Mouse (Mus musculus): ENCODE data around the gene Oprm1. TPM values are rescaled to one million over a fixed set of nuclear protein-coding genes. Genes with fewer than 3 reads are reported as not detected.

Gene Oprm1
- total and polyA plus RNA-seq, 2 experiments from 2014 or later: not detected

DNA sequence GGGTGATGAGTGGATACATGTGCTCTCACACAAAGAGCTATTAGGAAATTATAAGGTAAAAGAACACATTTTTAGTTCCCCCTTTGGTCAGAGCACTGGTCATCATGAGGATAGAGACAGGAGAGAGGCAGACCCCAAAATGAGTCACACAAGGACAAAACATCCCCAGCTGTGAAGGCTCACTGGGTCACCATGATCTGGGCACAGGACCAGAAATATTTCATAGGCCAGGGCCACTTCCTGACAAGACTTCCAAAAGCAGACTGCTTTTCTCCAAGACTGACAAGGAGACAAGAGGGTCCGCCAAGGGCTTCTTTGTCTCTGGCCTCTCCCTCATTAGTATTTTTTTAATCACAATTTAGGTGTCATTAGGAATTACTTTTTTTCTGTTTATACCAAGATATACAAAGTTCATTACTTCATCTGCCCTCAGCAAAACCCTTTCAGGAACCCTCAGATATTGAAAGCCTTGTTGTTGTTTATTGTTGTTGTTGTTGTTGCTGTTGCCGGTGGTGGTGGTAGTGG is 3.0 kb downstream of the Oprm1 start, which contains the start of gene Gm10945:
Gene Gm10945, minus strand, starts transcription at position 475 of the 525 bp plus-strand sequence.
- ATAC-seq (ENCODE audit: insufficient read depth, low read depth): 0 out of 2 replicates have a peak, but pooled peaks have one; percentile 14
- WGBS: 62% methylated on average over 2 of the region's 2 CpGs
- no peaks in the 10 kb centered on the region for H3K9me3 ChIP-seq (replicated peaks; ENCODE audit: control insufficient read depth, low read length)

DNA sequence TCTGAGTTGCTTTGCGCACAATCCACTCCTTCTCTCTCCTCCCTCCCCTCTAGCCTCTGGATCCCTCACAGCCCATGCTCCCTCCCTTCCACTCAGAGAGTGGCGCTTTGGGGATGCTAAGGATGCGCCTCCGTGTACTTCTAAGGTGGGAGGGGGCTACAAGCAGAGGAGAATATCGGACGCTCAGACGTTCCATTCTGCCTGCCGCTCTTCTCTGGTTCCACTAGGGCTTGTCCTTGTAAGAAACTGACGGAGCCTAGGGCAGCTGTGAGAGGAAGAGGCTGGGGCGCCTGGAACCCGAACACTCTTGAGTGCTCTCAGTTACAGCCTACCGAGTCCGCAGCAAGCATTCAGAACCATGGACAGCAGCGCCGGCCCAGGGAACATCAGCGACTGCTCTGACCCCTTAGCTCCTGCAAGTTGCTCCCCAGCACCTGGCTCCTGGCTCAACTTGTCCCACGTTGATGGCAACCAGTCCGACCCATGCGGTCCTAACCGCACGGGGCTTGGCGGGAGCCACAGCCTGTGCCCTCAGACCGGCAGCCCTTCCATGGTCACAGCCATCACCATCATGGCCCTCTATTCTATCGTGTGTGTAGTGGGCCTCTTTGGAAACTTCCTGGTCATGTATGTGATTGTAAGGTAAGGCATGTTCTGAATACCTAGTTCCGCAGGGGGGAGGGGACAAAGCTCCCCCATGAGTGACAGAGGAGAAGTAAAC is 30.4 kb downstream of the Oprm1 start:
- no peak for TF ChIP-seq EP300 (IDR thresholded peaks at IDR 0.05; ENCODE audit: low read depth)
- no peak for TF ChIP-seq CTCF (IDR thresholded peaks at IDR 0.05; ENCODE audit: low read depth)
- Histone ChIP-seq H3K4me3 (ENCODE audit: low read depth, low read length) (no peak overlapping the region), H3K4me1 (ENCODE audit: control insufficient read depth, insufficient read depth) (no peaks in the 10 kb centered on the region), H3K4me2 (ENCODE audit: low read depth, low read length) (no peak overlapping the region), H3K27me3 (ENCODE audit: control insufficient read depth, insufficient read depth, low read length) (no peaks in the 10 kb centered on the region), H3K36me3 (replicated peaks; ENCODE audit: control insufficient read depth, insufficient read depth, low read length) (no peaks in the 10 kb centered on the region), H3K27ac (ENCODE audit: low read depth) (no peak overlapping the region), H3K9me3 (replicated peaks; ENCODE audit: control insufficient read depth, low read length) (no peaks in the 10 kb centered on the region), H3K9ac (replicated peaks; ENCODE audit: low read depth, low read length) (no peak overlapping the region)
- 0 out of 2 replicates have a peak, but pooled peaks have one; percentile 30 for ATAC-seq (ENCODE audit: insufficient read depth, low read depth)
- WGBS: 3% methylated on average over 25 of the region's 25 CpGs
- DNase-seq (ENCODE audit: low spot score): peak; percentile 10

More for the DNA sequence above, 3.0 kb downstream of the Oprm1 start, which contains the start of gene Gm10945:
- DNase-seq (ENCODE audit: low spot score): peak; percentile 5
- Histone ChIP-seq H3K27ac (ENCODE audit: low read depth) (no peak within 1 kb of the TSS), H3K36me3 (replicated peaks; ENCODE audit: control insufficient read depth, insufficient read depth, low read length) (no peaks in the 10 kb centered on the region), H3K4me2 (ENCODE audit: low read depth, low read length) (no peak within 1 kb of the TSS), H3K9ac (replicated peaks; ENCODE audit: low read depth, low read length) (no peak within 1 kb of the TSS), H3K4me3 (ENCODE audit: low read depth, low read length) (no peak within 1 kb of the TSS), H3K27me3 (ENCODE audit: control insufficient read depth, insufficient read depth, low read length) (no peaks in the 10 kb centered on the region), H3K4me1 (ENCODE audit: control insufficient read depth, insufficient read depth) (no peaks in the 10 kb centered on the region)
- TF ChIP-seq EP300 (IDR thresholded peaks at IDR 0.05; ENCODE audit: low read depth) (no peak), CTCF (IDR thresholded peaks at IDR 0.05; ENCODE audit: low read depth) (no peak)

DNA sequence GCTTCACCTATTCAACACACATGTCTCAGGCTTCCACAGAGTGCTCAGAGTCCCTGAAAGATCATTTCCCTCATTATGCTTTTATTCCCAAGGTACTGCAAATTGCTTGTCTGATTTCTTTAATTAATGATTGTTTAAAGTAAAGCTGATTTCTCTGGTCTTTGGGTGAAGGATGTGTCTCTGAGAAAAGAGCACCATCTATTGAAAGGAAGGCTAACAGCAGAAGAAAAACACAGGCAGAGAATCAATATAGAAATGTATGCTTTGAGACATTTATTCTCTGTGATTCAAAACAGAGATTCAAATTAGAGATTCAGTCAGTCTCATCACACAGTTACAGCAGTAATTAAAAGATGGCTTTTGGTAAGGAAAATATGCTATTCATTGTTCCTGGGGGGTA is 31.9 kb downstream of the Oprm1 start:
- ATAC-seq (ENCODE audit: insufficient read depth, low read depth) (no peak), DNase-seq (ENCODE audit: low spot score) (no peak)
- no peaks in the 10 kb centered on the region for H3K27me3 ChIP-seq (ENCODE audit: control insufficient read depth, insufficient read depth, low read length)
- H3K4me1 ChIP-seq (ENCODE audit: control insufficient read depth, insufficient read depth): no peaks in the 10 kb centered on the region
- no peak overlapping the region for H3K4me2 ChIP-seq (ENCODE audit: low read depth, low read length)
- H3K36me3 ChIP-seq (replicated peaks; ENCODE audit: control insufficient read depth, insufficient read depth, low read length): no peaks in the 10 kb centered on the region
- H3K9ac ChIP-seq (replicated peaks; ENCODE audit: low read depth, low read length): no peak overlapping the region
- TF ChIP-seq CTCF (IDR thresholded peaks at IDR 0.05; ENCODE audit: low read depth) (no peak), EP300 (IDR thresholded peaks at IDR 0.05; ENCODE audit: low read depth) (no peak)
- no peaks in the 10 kb centered on the region for H3K9me3 ChIP-seq (replicated peaks; ENCODE audit: control insufficient read depth, low read length)
- no peak overlapping the region for H3K4me3 ChIP-seq (ENCODE audit: low read depth, low read length)
- H3K27ac ChIP-seq (ENCODE audit: low read depth): no peak overlapping the region

GRCm38 (mm10) chr10:6820626-6821025 is 62.3 kb downstream of the Oprm1 start:
- DNase-seq (ENCODE audit: low spot score): no peak
- Histone ChIP-seq H3K36me3 (replicated peaks; ENCODE audit: control insufficient read depth, insufficient read depth, low read length) (no peaks in the 10 kb centered on the region), H3K4me3 (ENCODE audit: low read depth, low read length) (no peak overlapping the region), H3K4me2 (ENCODE audit: low read depth, low read length) (no peak overlapping the region), H3K4me1 (ENCODE audit: control insufficient read depth, insufficient read depth) (no peaks in the 10 kb centered on the region), H3K27ac (ENCODE audit: low read depth) (no peak overlapping the region), H3K9me3 (replicated peaks; ENCODE audit: control insufficient read depth, low read length) (no peaks in the 10 kb centered on the region), H3K9ac (replicated peaks; ENCODE audit: low read depth, low read length) (no peak overlapping the region), H3K27me3 (ENCODE audit: control insufficient read depth, insufficient read depth, low read length) (no peaks in the 10 kb centered on the region)
- TF ChIP-seq EP300 (IDR thresholded peaks at IDR 0.05; ENCODE audit: low read depth): no peak
- no peak for TF ChIP-seq CTCF (IDR thresholded peaks at IDR 0.05; ENCODE audit: low read depth)
- no peak for ATAC-seq (ENCODE audit: insufficient read depth, low read depth)
- 57% methylated on average over 1 of the region's 1 CpGs for WGBS

- no peaks in the 10 kb centered on the region for H3K27me3 ChIP-seq (ENCODE audit: control insufficient read depth, insufficient read depth, low read length)
- no peak overlapping the region for H3K4me3 ChIP-seq (ENCODE audit: low read depth, low read length)
- TF ChIP-seq EP300 (IDR thresholded peaks at IDR 0.05; ENCODE audit: low read depth): no peak
- no peak for TF ChIP-seq CTCF (IDR thresholded peaks at IDR 0.05; ENCODE audit: low read depth)
- H3K36me3 ChIP-seq (replicated peaks; ENCODE audit: control insufficient read depth, insufficient read depth, low read length): no peaks in the 10 kb centered on the region
- 48% methylated on average over 1 of the region's 1 CpGs for WGBS
- no peak overlapping the region for H3K27ac ChIP-seq (ENCODE audit: low read depth)
- no peak overlapping the region for H3K4me2 ChIP-seq (ENCODE audit: low read depth, low read length)
- no peaks in the 10 kb centered on the region for H3K9me3 ChIP-seq (replicated peaks; ENCODE audit: control insufficient read depth, low read length)
- DNase-seq (ENCODE audit: low spot score) (no peak), ATAC-seq (ENCODE audit: insufficient read depth, low read depth) (no peak)
- no peaks in the 10 kb centered on the region for H3K4me1 ChIP-seq (ENCODE audit: control insufficient read depth, insufficient read depth)
- no peak overlapping the region for H3K9ac ChIP-seq (replicated peaks; ENCODE audit: low read depth, low read length)
These were observed 83.9 kb downstream of the Oprm1 start for GRCm38 (mm10) chr10:6842225-6842624.

Data from heart, postnatal 0 days (tissue).